Mouse (Mus musculus) stomach, postnatal 0 days (tissue): Measurements from ENCODE around the gene Slc13a3. TPM values are rescaled to one million over a fixed set of nuclear protein-coding genes. Genes with fewer than 3 reads are reported as not detected.

ENCODE experiments used
- ATAC-seq: fragments of 200-750 bp; cut with Nextera tagmentation; 2 replicates; pipeline ENCODE4 v1.8.0; 2017; ENCODE audit not compliant: low FRiP score, low TSS enrichment
- DNase-seq: peaks from one replicate; pipeline ENCODE4 v3.0.0-alpha.2; 2016; ENCODE audit warnings: low spot score
- H3K27ac ChIP-seq: fragments of 300-500 bp; sonication (generic); replicated peaks from 2 replicates; pipeline ENCODE4 v1.5.1; 2014; ENCODE audit warnings: mild to moderate bottlenecking, control low read depth
- H3K27me3 ChIP-seq: fragments of 300-500 bp; sonication (generic); 2 replicates; pipeline ENCODE4 v1.6.1; 2014; ENCODE audit warnings: low read length; ENCODE audit not compliant: control insufficient read depth, insufficient read depth
- H3K36me3 ChIP-seq: fragments of 300-500 bp; sonication (generic); 2 replicates; pipeline ENCODE4 v1.6.1; 2014; ENCODE audit warnings: low read length, mixed read lengths; ENCODE audit not compliant: control insufficient read depth, insufficient read depth
- H3K4me1 ChIP-seq: fragments of 300-500 bp; sonication (generic); replicated peaks from 2 replicates; pipeline ENCODE4 v1.6.1; 2014; ENCODE audit warnings: antibody characterized with exemption; ENCODE audit not compliant: control insufficient read depth, insufficient read depth
- H3K4me2 ChIP-seq: fragments of 300-500 bp; sonication (generic); replicated peaks from 2 replicates; pipeline ENCODE4 v1.6.1; 2014; ENCODE audit warnings: low read depth, mild to moderate bottlenecking, control low read depth, moderate library complexity
- H3K4me3 ChIP-seq: fragments of 300-500 bp; sonication (generic); 2 replicates; pipeline ENCODE4 v1.5.1; 2014; ENCODE audit warnings: low read depth, low read length, control low read depth
- H3K9ac ChIP-seq: fragments of 300-500 bp; sonication (generic); 2 replicates; pipeline ENCODE4 v1.6.1; 2014; ENCODE audit warnings: mild to moderate bottlenecking, low read length, control low read depth, mixed read lengths
- H3K9me3 ChIP-seq: fragments of 300-500 bp; sonication (generic); 2 replicates; pipeline ENCODE4 v1.6.1; 2016; ENCODE audit warnings: low read length; ENCODE audit not compliant: control insufficient read depth
- CTCF ChIP-seq: IDR thresholded peaks from 2 replicates; pipeline ENCODE4 v1.5.1; 2016; ENCODE audit warnings: antibody characterized with exemption, low read depth, mild to moderate bottlenecking, moderate library complexity
- EP300 ChIP-seq: optimal IDR thresholded peaks from 2 replicates; pipeline ENCODE3; 2016; ENCODE audit warnings: antibody characterized with exemption
- WGBS: fragments of 180-500 bp; shearing (Covaris S2); extraction: QIAGEN DNeasy Blood & Tissue Kit; methylation state at CpG from one replicate; pipeline ENCODE4 v1.1.7; 2014; 5-methylcytosine and 5-hydroxymethylcytosine counted together
- polyA plus RNA-seq: library from polyadenylated mRNA; unstranded; fragments of >200 nt; fragmentation: Nextera tagmentation; extraction: Ambion mirVana; gene quantifications from 2 replicates; pipeline ENCODE4 v1.2.1, GENCODE M21; 2015

The Slc13a3 gene
- polyA plus RNA-seq, 1 experiment from 2014 or later = 0.34 TPM

GRCm38 (mm10) chr2:165415795-165416194 is 57.2 kb downstream of the Slc13a3 start:
- H3K9ac ChIP-seq = no peak overlapping the region
- no peaks in the 10 kb centered on the region for H3K36me3 ChIP-seq
- no peak overlapping the region for H3K4me3 ChIP-seq
- 60% methylated on average over 6 of the region's 6 CpGs for WGBS
- H3K4me1 ChIP-seq = no peaks in the 10 kb centered on the region
- no peak overlapping the region for H3K27ac ChIP-seq
- no peaks in the 10 kb centered on the region for H3K9me3 ChIP-seq
- TF ChIP-seq EP300 (no peak), CTCF (no peak)
- no peaks in the 10 kb centered on the region for H3K27me3 ChIP-seq
- H3K4me2 ChIP-seq = no peak overlapping the region
- DNase-seq = no peak
- ATAC-seq = no peak

- Histone ChIP-seq H3K9ac (no peak overlapping the region), H3K4me1 (no peaks in the 10 kb centered on the region), H3K4me3 (no peak overlapping the region), H3K9me3 (no peaks in the 10 kb centered on the region), H3K27ac (no peak overlapping the region), H3K36me3 (no peaks in the 10 kb centered on the region), H3K4me2 (no peak overlapping the region), H3K27me3 (no peaks in the 10 kb centered on the region)
- ATAC-seq = no peak
- 47% methylated on average over 11 of the region's 11 CpGs for WGBS
- DNase-seq = no peak
- TF ChIP-seq CTCF (no peak), EP300 (no peak)
Observed at GRCm38 (mm10) chr2:165415141-165415721, 57.8 kb downstream of the Slc13a3 start.

GRCm38 (mm10) chr2:165414321-165414720 is 58.7 kb downstream of the Slc13a3 start:
- TF ChIP-seq EP300 (no peak), CTCF (no peak)
- no peak overlapping the region for H3K27ac ChIP-seq
- H3K36me3 ChIP-seq = no peaks in the 10 kb centered on the region
- H3K4me2 ChIP-seq = no peak overlapping the region
- no peak for DNase-seq
- whole genome bisulfite sequencing = 68% methylated on average over 5 of the region's 5 CpGs
- no peaks in the 10 kb centered on the region for H3K4me1 ChIP-seq
- no peak for ATAC-seq
- no peak overlapping the region for H3K4me3 ChIP-seq
- H3K9me3 ChIP-seq = no peaks in the 10 kb centered on the region
- no peaks in the 10 kb centered on the region for H3K27me3 ChIP-seq
- H3K9ac ChIP-seq = no peak overlapping the region

GRCm38 (mm10) chr2:165413884-165414283 is 59.1 kb downstream of the Slc13a3 start:
- WGBS = 64% methylated on average over 3 of the region's 3 CpGs
- no peak for TF ChIP-seq EP300
- TF ChIP-seq CTCF = no peak
- DNase-seq (no peak), ATAC-seq (no peak)
- Histone ChIP-seq H3K4me1 (no peaks in the 10 kb centered on the region), H3K9ac (no peak overlapping the region), H3K36me3 (no peaks in the 10 kb centered on the region), H3K4me2 (no peak overlapping the region), H3K27ac (no peak overlapping the region), H3K27me3 (no peaks in the 10 kb centered on the region), H3K4me3 (no peak overlapping the region), H3K9me3 (no peaks in the 10 kb centered on the region)

GRCm38 (mm10) chr2:165407700-165408301 is 65.2 kb downstream of the Slc13a3 start:
- 35% methylated on average over 10 of the region's 10 CpGs for WGBS
- TF ChIP-seq EP300 (no peak), CTCF (peak; percentile 77)
- DNase-seq (peak; percentile 81), ATAC-seq (no peak)
- H3K4me2 ChIP-seq = no peak overlapping the region
- no peaks in the 10 kb centered on the region for H3K36me3 ChIP-seq
- H3K4me3 ChIP-seq = no peak overlapping the region
- H3K4me1 ChIP-seq = no peaks in the 10 kb centered on the region
- H3K9ac ChIP-seq = no peak overlapping the region
- no peaks in the 10 kb centered on the region for H3K9me3 ChIP-seq
- H3K27me3 ChIP-seq = no peaks in the 10 kb centered on the region
- H3K27ac ChIP-seq = no peak overlapping the region

- H3K27me3 ChIP-seq = no peaks in the 10 kb centered on the region
- H3K4me1 ChIP-seq = no peaks in the 10 kb centered on the region
- DNase-seq (peak; percentile 47), ATAC-seq (peak; percentile 63)
- TF ChIP-seq EP300 = no peak
- no peak for TF ChIP-seq CTCF
- no peaks in the 10 kb centered on the region for H3K36me3 ChIP-seq
- H3K27ac ChIP-seq = no peak overlapping the region
- WGBS = 31% methylated on average over 6 of the region's 6 CpGs
- H3K4me2 ChIP-seq = no peak overlapping the region
- no peak overlapping the region for H3K4me3 ChIP-seq
- H3K9me3 ChIP-seq = no peaks in the 10 kb centered on the region
- H3K9ac ChIP-seq = no peak overlapping the region
Observed at GRCm38 (mm10) chr2:165405351-165405750, 67.7 kb downstream of the Slc13a3 start.
